ENCODE assay signal across 31 mouse cellular contexts in genomic region chr2:90558361-90558760, GRCm38 (mm10). TPM values are rescaled to one million over a fixed set of nuclear protein-coding genes. Genes with fewer than 3 reads are reported as not detected.
A peak's percentile ranks its signal among the peaks of the same experiment; 100 is the strongest.
DNase-seq lines count a peak whose midpoint lies in the region; ATAC-seq and TF ChIP-seq lines count a peak whose summit lies in the region.
"Had no signal": no experiment of that assay in that cellular context is flagged by ENCODE, and none has a peak within 500 bp of the region (broad histone marks: within the 10 kb centered on the region; RNA-seq: fewer than 3 reads in every experiment).

No protein-coding gene starts in this region.

- TF ChIP-seq EP300 in liver, embryonic 14.5 days (IDR thresholded peaks at IDR 0.05; ENCODE audit: low read depth), result no peak

- no peaks in the 10 kb centered on the region for H3K9me3 ChIP-seq in liver, embryonic 14.5 days (ENCODE audit: control insufficient read depth, low read length)
- H3K9me3 ChIP-seq: embryonic facial prominence, embryonic 13.5 days; forebrain, embryonic 10.5 days; forebrain, embryonic 15.5 days; G1E; heart, embryonic 12.5 days; hindbrain, embryonic 10.5 days; hindbrain, embryonic 15.5 days had no signal

- no peak overlapping the region for H3K9ac ChIP-seq in liver, embryonic 14.5 days (replicated peaks)
- H3K9ac ChIP-seq: embryonic facial prominence, embryonic 13.5 days; forebrain, embryonic 15.5 days; heart, embryonic 12.5 days; hindbrain, embryonic 15.5 days had no signal

- DNase-seq in cerebellum, adult 2 months, result no peak
- no peak for DNase-seq in cerebellum, postnatal 14 days
- no peak for DNase-seq in spleen, adult 2 months (ENCODE audit: low read depth in 1 of 2, low spot score in 2 of 2)
- DNase-seq in spleen, postnatal 14 days (ENCODE audit: low spot score in 2 of 2), result no peak
- DNase-seq in liver, embryonic 14.5 days (ENCODE audit: low read depth in 3 of 3, low spot score in 3 of 3), result no peak
- DNase-seq in thymus, postnatal 10 days (ENCODE audit: low spot score in 2 of 2), result no peak
- no peak for DNase-seq in kidney, adult 11 months
- DNase-seq in heart, adult 9 months (ENCODE audit: low spot score in 2 of 2), result no peak
- DNase-seq: adrenal gland, postnatal 36 days; cerebellum, adult 9-10 months; embryo, embryonic 11 days; gastrocnemius, adult 2 months; gastrocnemius, postnatal 36 days; heart, adult 18-20 months; kidney, adult 18-20 months; kidney, postnatal 36 days; layer of hippocampus, postnatal 36 days; lung, postnatal 10 days; spleen, adult 18-20 months had no signal

- TF ChIP-seq CTCF in cerebellum, adult 2 months (IDR thresholded peaks at IDR 0.05; ENCODE audit: borderline replicate concordance, insufficient read depth, low read depth, low read length), result no peak
- TF ChIP-seq CTCF in spleen, adult 2 months (IDR thresholded peaks at IDR 0.05; ENCODE audit: extremely low read depth, insufficient read depth, insufficient read length, insufficient replicate concordance), result no peak
- no peak for TF ChIP-seq CTCF in liver, embryonic 14.5 days (IDR thresholded peaks at IDR 0.05; ENCODE audit: low read depth)

- peaks cover 51% of the 10 kb centered on the region for H3K4me1 ChIP-seq in cerebellum, adult 2 months (ENCODE audit: control insufficient read depth, insufficient read depth, low read length)
- H3K4me1 ChIP-seq in spleen, adult 2 months (ENCODE audit: control insufficient read depth, insufficient read depth, insufficient read length), result peaks cover 41% of the 10 kb centered on the region
- peaks cover 72 to 88% of the 10 kb centered on the region in 2 experiments for H3K4me1 ChIP-seq in liver, embryonic 14.5 days (replicated peaks; ENCODE audit: control insufficient read depth in 2 of 2, insufficient read depth in 2 of 2, low read length in 1 of 2)

- no peak for TF ChIP-seq POLR2A in cerebellum, adult 2 months (IDR thresholded peaks at IDR 0.05; ENCODE audit: borderline replicate concordance, insufficient read depth, low read length)
- no peak for TF ChIP-seq POLR2A in spleen, adult 2 months (IDR thresholded peaks at IDR 0.05; ENCODE audit: low read depth, low read length)

- no peaks in the 10 kb centered on the region for H3K27me3 ChIP-seq in cerebellum, adult 2 months (ENCODE audit: control insufficient read depth, insufficient read depth, low read length)
- H3K27me3 ChIP-seq in spleen, adult 2 months (ENCODE audit: control insufficient read depth, insufficient read depth, low read length), result no peaks in the 10 kb centered on the region
- no peaks in the 10 kb centered on the region for H3K27me3 ChIP-seq in liver, embryonic 14.5 days (ENCODE audit: control insufficient read depth, insufficient read depth, low read length)
- H3K27me3 ChIP-seq: CH12.LX; embryonic facial prominence, embryonic 13.5 days; forebrain, embryonic 15.5 days; heart, embryonic 12.5 days; hindbrain, embryonic 15.5 days; Patski had no signal

- WGBS in cerebellum, adult 2 months, result 84% methylated on average over 11 of the region's 11 CpGs
- WGBS in spleen, adult 2 months, result 91% methylated on average over 11 of the region's 11 CpGs
- 79% methylated on average over 11 of the region's 11 CpGs for WGBS in liver, embryonic 14.5 days (ENCODE audit: insufficient replicate concordance)

- H3K4me2 ChIP-seq in liver, embryonic 14.5 days (ENCODE audit: low read depth), result no peak overlapping the region; the same call in none of the 2 replicates
- H3K4me2 ChIP-seq: embryonic facial prominence, embryonic 13.5 days; forebrain, embryonic 15.5 days; heart, embryonic 12.5 days; hindbrain, embryonic 15.5 days; midbrain, embryonic 11.5 days had no signal

- no peaks in the 10 kb centered on the region for H3K36me3 ChIP-seq in spleen, adult 2 months (ENCODE audit: control insufficient read depth, insufficient read depth, low read length)
- no peaks in the 10 kb centered on the region for H3K36me3 ChIP-seq in liver, embryonic 14.5 days (replicated peaks; ENCODE audit: control insufficient read depth, insufficient read depth, low read depth)
- H3K36me3 ChIP-seq: embryonic facial prominence, embryonic 13.5 days; forebrain, embryonic 10.5 days; forebrain, embryonic 15.5 days; G1E; heart, embryonic 12.5 days; hindbrain, embryonic 10.5 days; hindbrain, embryonic 15.5 days had no signal

- H3K4me3 ChIP-seq in cerebellum, adult 2 months (replicated peaks; ENCODE audit: insufficient read depth, low read depth, low read length), result no peak overlapping the region
- no peak overlapping the region for H3K4me3 ChIP-seq in spleen, adult 2 months (ENCODE audit: extremely low read depth, insufficient read depth, insufficient read length)
- no peak overlapping the region for H3K4me3 ChIP-seq in liver, embryonic 14.5 days (ENCODE audit: insufficient read depth in 1 of 2, low read depth in 2 of 2, low read length in 2 of 2)
- H3K4me3 ChIP-seq: embryonic facial prominence, embryonic 13.5 days; forebrain, embryonic 10.5 days; forebrain, embryonic 15.5 days; gastrocnemius, adult 2 months; heart, embryonic 12.5 days; hindbrain, embryonic 10.5 days; hindbrain, embryonic 15.5 days had no signal

- 0 out of 2 replicates have a peak overlapping the region, but pooled peaks have one; percentile 39 for H3K27ac ChIP-seq in cerebellum, adult 2 months (ENCODE audit: insufficient read depth, low read length)
- 0 out of 2 replicates have a peak overlapping the region, but pooled peaks have one; percentile 21 for H3K27ac ChIP-seq in spleen, adult 2 months (ENCODE audit: insufficient read depth, low read length)
- H3K27ac ChIP-seq in liver, embryonic 14.5 days, result peak overlapping the region; percentile 95
- H3K27ac ChIP-seq: embryonic facial prominence, embryonic 13.5 days; forebrain, embryonic 10.5 days; gastrocnemius, adult 2 months; hindbrain, embryonic 10.5 days; hindbrain, embryonic 15.5 days had no signal

- no peak for ATAC-seq in liver, embryonic 14.5 days (ENCODE audit: insufficient read depth)
- ATAC-seq: forebrain, embryonic 15.5 days; inflammation-experienced regulatory T-cells, adult 6 months; midbrain, embryonic 16.5 days; Patski had no signal

RNA-seq across cellular contexts. Expression of gene Ptprj, which starts 22.1 kb away (rescaled TPM):
- 25.6 and 26.6 TPM in 2 replicates for polyA plus RNA-seq in cerebellum, adult 2 months (2012; rRNA removed)
- 21.0 and 21.9 TPM in 2 replicates for polyA plus RNA-seq in spleen, adult 2 months (2012; rRNA removed)
- 2.1 and 2.6 TPM in 2 replicates for polyA plus RNA-seq in liver, embryonic 14.5 days (2012; rRNA removed)
- 2.7 and 2.8 TPM in 2 replicates for polyA plus RNA-seq in liver, embryonic 14.5 days (2014; fragmentation: Nextera tagmentation; extraction: Ambion mirVana)

Comparison
In these comparisons a context has a peak if more than half of its experiments do, and no peak if none do; other contexts are left out.
1. H3K27ac ChIP-seq: peak in every context shown above with its lines; median percentile 95 in liver, embryonic 14.5 days; 39 in cerebellum, adult 2 months; 21 in spleen, adult 2 months.